Mouse (Mus musculus) MEL (cell line): ENCODE measurements around the gene Ikbke. TPM values are rescaled to one million over a fixed set of nuclear protein-coding genes. Genes with fewer than 3 reads are reported as not detected.

Experiments used
- DNase-seq: peaks from one replicate; pipeline ENCODE4 v3.0.0; 2011; ENCODE audit warnings: low read depth, low spot score
- H3K27ac ChIP-seq: 2 replicates; pipeline ENCODE4 v1.5.1; 2012; ENCODE audit warnings: low read depth, mild to moderate bottlenecking, control low read depth, low read length, moderate library complexity; ENCODE audit not compliant: control insufficient read depth
- H3K27me3 ChIP-seq, 2 experiments: fragments of 150-350 bp in 1 of 2; sonication (generic) in 1 of 2; 2 replicates each; pipeline ENCODE4 v1.6.1; 2012; ENCODE audit warnings: low read length in 2 of 2, mild to moderate bottlenecking in 2 of 2, improper control_type of control experiment in 1 of 2, moderate library complexity in 1 of 2; ENCODE audit not compliant: insufficient read depth in 2 of 2, control insufficient read depth in 1 of 2
- H3K36me3 ChIP-seq, 2 experiments: 2 replicates each; pipeline ENCODE4 v1.6.1; 2012 to 2014; ENCODE audit warnings: low read length in 2 of 2, improper control_type of control experiment in 1 of 2, inconsistent platforms in 1 of 2, mild to moderate bottlenecking in 1 of 2; ENCODE audit not compliant: insufficient read depth in 2 of 2, control insufficient read depth in 1 of 2
- H3K4me1 ChIP-seq, 2 experiments: fragments of 150-350 bp in 1 of 2; sonication (generic) in 1 of 2; 2 replicates each; pipeline ENCODE4 v1.6.1; 2012; ENCODE audit warnings: low read length in 2 of 2, improper control_type of control experiment in 1 of 2, mild to moderate bottlenecking in 1 of 2; ENCODE audit not compliant: insufficient read depth in 2 of 2, control insufficient read depth in 1 of 2
- H3K4me3 ChIP-seq, 2 experiments: fragments of 150-350 bp in 1 of 2; sonication (generic) in 1 of 2; 2 replicates each; pipeline ENCODE4 v1.5.1; 2012; ENCODE audit warnings: low read depth in 2 of 2, low read length in 2 of 2, mild to moderate bottlenecking in 2 of 2, moderate library complexity in 2 of 2, control low read depth in 1 of 2, improper control_type of control experiment in 1 of 2; ENCODE audit not compliant: control insufficient read depth in 1 of 2, insufficient read depth in 1 of 2
- H3K79me2 ChIP-seq: 2 replicates; pipeline ENCODE4 v1.6.1; 2012; ENCODE audit warnings: mild to moderate bottlenecking, low read length, moderate library complexity; ENCODE audit not compliant: control insufficient read depth, poor library complexity, insufficient read depth
- H3K9ac ChIP-seq: 2 replicates; pipeline ENCODE4 v1.6.1; 2012; ENCODE audit warnings: low read depth, mild to moderate bottlenecking, control low read depth, low read length, moderate library complexity; ENCODE audit not compliant: control insufficient read depth, poor library complexity, severe bottlenecking
- H3K9me3 ChIP-seq: fragments of 150-350 bp; sonication (generic); replicated peaks from 2 replicates; pipeline ENCODE4 v1.6.1; 2012; ENCODE audit warnings: mild to moderate bottlenecking, low read length, improper control_type of control experiment, moderate library complexity; ENCODE audit not compliant: insufficient read depth
- CTCF ChIP-seq, 3 experiments: IDR thresholded peaks in 2 of 3; conservative IDR thresholded peaks in 1 of 3; 2 replicates each; pipeline ENCODE4 v1.5.1; 2011 to 2012; ENCODE audit warnings: low read length in 3 of 3, low read depth in 2 of 3, mild to moderate bottlenecking in 2 of 3, improper control_type of control experiment in 1 of 3, inconsistent platforms in 1 of 3, mixed read lengths in 1 of 3, moderate library complexity in 1 of 3; ENCODE audit not compliant: control insufficient read depth in 1 of 3, insufficient read depth in 1 of 3, poor library complexity in 1 of 3, severe bottlenecking in 1 of 3
- MEF2A ChIP-seq: IDR thresholded peaks from 2 replicates; pipeline ENCODE4 v1.6.1; 2014; ENCODE audit warnings: low read depth, mild to moderate bottlenecking, inconsistent platforms, low read length, improper control_type of control experiment; ENCODE audit not compliant: poor library complexity, insufficient replicate concordance, severe bottlenecking; ENCODE audit errors: extremely low read depth
- POLR2A ChIP-seq, 2 experiments: IDR thresholded peaks; 2 replicates each; pipeline ENCODE4 v1.6.1; 2011 to 2012; ENCODE audit warnings: low read length in 2 of 2, mild to moderate bottlenecking in 2 of 2, control low read depth in 1 of 2, improper control_type of control experiment in 1 of 2, low read depth in 1 of 2, moderate library complexity in 1 of 2; ENCODE audit not compliant: control insufficient read depth in 1 of 2, insufficient read depth in 1 of 2, poor library complexity in 1 of 2
- RCOR1 ChIP-seq: IDR thresholded peaks from 2 replicates; pipeline ENCODE4 v1.6.1; 2012; ENCODE audit warnings: low read depth, mild to moderate bottlenecking, inconsistent platforms, low read length, improper control_type of control experiment
- SMC3 ChIP-seq: IDR thresholded peaks from 2 replicates; pipeline ENCODE4 v1.6.1; 2011; ENCODE audit warnings: low read depth, low read length, improper control_type of control experiment
- ZMIZ1 ChIP-seq: IDR thresholded peaks from 2 replicates; pipeline ENCODE4 v1.6.1; 2012; ENCODE audit warnings: low read depth, mild to moderate bottlenecking, inconsistent platforms, low read length, improper control_type of control experiment, moderate library complexity
- polyA plus RNA-seq, 2 experiments: library from polyadenylated mRNA; stranded (reverse) in 1 of 2; unstranded in 1 of 2; fragments of >175 nt in 1 of 2; fragments of >200 nt in 1 of 2; gene quantifications; 2 replicates each; pipeline versions ENCODE4 v1.2.1 to v1.2.4; 2012; ENCODE audit warnings: low replicate concordance in 2 of 2, low read depth in 1 of 2; ENCODE audit not compliant: insufficient read length in 2 of 2, insufficient read depth in 1 of 2, missing spikeins in 1 of 2
- total RNA-seq: library from RNA; depleted of rRNA; stranded (reverse); fragments of 300-350 nt; gene quantifications from 2 replicates; pipeline ENCODE4 v1.2.3, GENCODE M21; 2012

The Ikbke gene
- total and polyA plus RNA-seq, 3 experiments = 4.0 to 7.2 TPM; not detected in 1

DNA sequence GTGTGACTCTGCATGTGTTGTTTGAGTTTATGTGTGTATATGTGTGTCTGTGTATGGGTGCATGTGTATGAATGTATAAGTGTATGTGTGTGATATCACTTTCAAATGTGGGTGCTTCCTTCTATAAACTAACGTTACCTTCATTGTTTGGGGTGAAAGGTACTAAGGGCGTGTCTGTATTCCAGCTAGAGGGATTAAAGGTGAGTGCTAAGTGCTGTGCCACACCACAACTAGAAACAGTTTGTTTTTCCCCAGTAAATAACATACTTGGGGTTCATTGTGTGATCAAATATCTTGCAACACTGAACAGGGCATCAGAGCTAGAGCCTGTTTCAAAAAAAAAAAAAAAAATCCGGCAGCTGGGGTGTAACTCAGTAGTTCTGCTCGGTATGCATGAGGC lies 2.3 kb upstream of the Ikbke start:
- Histone ChIP-seq H3K9me3 (no peaks in the 10 kb centered on the region), H3K4me1 (peaks cover 0 to 15% of the 10 kb centered on the region in 2 experiments; a peak in 3 of 4 replicates), H3K4me3 (no peak overlapping the region), H3K9ac (no peak overlapping the region), H3K27me3 (no peaks in the 10 kb centered on the region), H3K36me3 (peaks cover 0 to 6% of the 10 kb centered on the region in 2 experiments; a peak in 2 of 4 replicates), H3K79me2 (no peaks in the 10 kb centered on the region), H3K27ac (no peak overlapping the region)
- DNase-seq = no peak
- TF ChIP-seq ZMIZ1 = no peak

DNA sequence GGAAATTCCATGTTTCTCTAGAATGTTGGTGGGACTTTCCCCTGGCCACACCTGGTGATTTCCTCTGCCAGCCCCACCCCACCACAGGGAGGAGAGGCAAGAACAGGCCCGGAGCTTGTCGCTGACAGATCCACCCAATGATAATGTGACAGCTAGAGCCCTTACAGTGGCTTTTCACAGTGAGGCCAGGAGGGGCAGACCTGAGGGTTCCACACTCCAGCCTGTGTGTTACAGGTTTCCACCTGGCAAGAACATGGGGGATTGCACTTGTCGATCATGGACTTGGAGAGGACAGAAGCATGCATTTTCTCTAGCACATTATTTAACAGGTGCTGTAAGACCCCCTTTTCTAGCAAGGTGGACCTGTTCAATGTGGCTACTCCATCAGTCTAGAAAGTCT lies 874 bp upstream of the Ikbke start:
- no peak overlapping the region for H3K9ac ChIP-seq
- H3K27me3 ChIP-seq = no peaks in the 10 kb centered on the region
- peak; percentile 60 for DNase-seq
- peaks cover 0 to 6% of the 10 kb centered on the region in 2 experiments; a peak in 2 of 4 replicates for H3K36me3 ChIP-seq
- TF ChIP-seq CTCF (IDR thresholded peaks at IDR 0.05 in 2 of 3, conservative IDR thresholded peaks at IDR 0.05 in 1 of 3; ENCODE audit: control insufficient read depth in 1 of 3, insufficient read depth in 1 of 3, low read depth in 2 of 3, low read length in 3 of 3, poor library complexity in 1 of 3, severe bottlenecking in 1 of 3) (peak; percentile 19 to 29 (median 20); a peak in 3 of 6 replicates), POLR2A (IDR thresholded peaks at IDR 0.05; ENCODE audit: control insufficient read depth in 1 of 2, insufficient read depth in 1 of 2, low read depth in 1 of 2, low read length in 2 of 2, poor library complexity in 1 of 2) (no peak), ZMIZ1 (no peak)
- no peak overlapping the region for H3K27ac ChIP-seq
- H3K4me1 ChIP-seq = peaks cover 0 to 15% of the 10 kb centered on the region in 2 experiments; a peak in 3 of 4 replicates
- H3K79me2 ChIP-seq = no peaks in the 10 kb centered on the region
- peak overlapping the region in 1 of 2 experiments; percentile 57; a peak in 1 of 4 replicates for H3K4me3 ChIP-seq
- H3K9me3 ChIP-seq = no peaks in the 10 kb centered on the region

DNA sequence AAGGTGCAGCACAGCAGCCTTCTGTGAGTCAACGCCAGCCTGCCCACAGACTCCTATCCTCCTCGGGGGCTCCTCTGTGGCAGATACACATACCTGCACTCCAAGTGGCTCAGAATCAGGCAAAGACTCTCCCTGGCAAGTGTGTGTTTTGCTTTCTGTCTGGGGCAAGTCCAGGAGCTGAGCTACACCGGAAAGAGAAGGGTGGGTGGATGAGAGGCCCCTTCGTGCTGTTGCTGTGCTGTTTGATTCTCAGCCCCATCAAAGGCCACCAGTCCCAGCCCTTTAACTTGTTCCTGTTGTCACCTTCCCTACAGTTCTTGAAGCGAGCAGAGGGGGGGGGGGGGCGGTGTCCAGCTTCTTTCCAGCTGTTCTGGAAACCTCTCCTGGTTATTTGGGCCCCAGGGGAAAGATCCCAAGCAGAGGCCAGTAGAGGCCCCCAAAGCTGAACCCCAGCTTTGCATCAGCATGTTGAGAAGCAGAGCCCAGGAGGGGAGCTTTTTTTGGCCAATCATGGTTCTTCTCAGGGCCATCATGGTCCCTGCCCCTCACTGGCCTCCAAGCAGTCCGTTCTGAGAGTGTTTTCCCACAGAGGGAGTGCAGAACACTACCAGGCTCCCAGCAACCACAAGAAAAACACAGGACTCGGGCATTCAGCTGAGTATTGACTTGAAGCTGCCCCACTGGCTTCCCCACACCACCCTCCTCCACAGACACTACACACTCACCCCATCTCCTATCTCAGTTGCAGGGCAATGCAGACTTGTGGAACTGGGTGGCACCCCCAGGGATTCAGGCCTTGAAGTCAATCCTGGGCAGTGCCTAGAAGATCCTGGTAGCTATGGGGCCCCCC lies 575 bp downstream of the Ikbke start:
- TF ChIP-seq SMC3 = no peak
- TF ChIP-seq RCOR1 = no peak
- TF ChIP-seq MEF2A = no peak
- H3K27me3 ChIP-seq = no peaks in the 10 kb centered on the region
- H3K4me3 ChIP-seq = peak overlapping the region; percentile 57 to 72
- peaks cover 0 to 15% of the 10 kb centered on the region in 2 experiments; a peak in 3 of 4 replicates for H3K4me1 ChIP-seq
- no peaks in the 10 kb centered on the region for H3K9me3 ChIP-seq
- H3K9ac ChIP-seq = peak overlapping the region; percentile 59
- no peaks in the 10 kb centered on the region for H3K79me2 ChIP-seq
- H3K27ac ChIP-seq = peak overlapping the region; percentile 31; the same call in 1 of the 2 replicates
- peaks cover 0 to 6% of the 10 kb centered on the region in 2 experiments; a peak in 2 of 4 replicates for H3K36me3 ChIP-seq
- DNase-seq = no peak
